Mouse (Mus musculus) spleen, adult 2 months (tissue): Measurements from ENCODE around the gene Abhd4. TPM values are rescaled to one million over a fixed set of nuclear protein-coding genes. Genes with fewer than 3 reads are reported as not detected.

Source experiments
- DNase-seq, 2 experiments: peaks; one replicate each; pipeline versions ENCODE4 v3.0.0 to v3.0.0-alpha.2; 2012 to 2021; ENCODE audit warnings: low spot score in 2 of 2, low read depth in 1 of 2
- H3K27ac ChIP-seq: fragments of 200-500 bp; 2 replicates; pipeline ENCODE4 v1.5.1; 2012; ENCODE audit warnings: low read length, inconsistent platforms; ENCODE audit not compliant: insufficient read depth
- H3K27me3 ChIP-seq: fragments of 200-500 bp; 2 replicates; pipeline ENCODE4 v1.6.1; 2012; ENCODE audit warnings: mild to moderate bottlenecking, moderate library complexity, low read length, inconsistent platforms; ENCODE audit not compliant: control insufficient read depth, insufficient read depth
- H3K36me3 ChIP-seq: fragments of 200-500 bp; 2 replicates; pipeline ENCODE4 v1.6.1; 2012; ENCODE audit warnings: mild to moderate bottlenecking, low read length, inconsistent platforms; ENCODE audit not compliant: control insufficient read depth, insufficient read depth
- H3K4me1 ChIP-seq: fragments of 200-500 bp; 2 replicates; pipeline ENCODE4 v1.6.1; 2011; ENCODE audit warnings: inconsistent platforms; ENCODE audit not compliant: control insufficient read depth, insufficient read depth, insufficient read length
- H3K4me3 ChIP-seq: fragments of 200-500 bp; 2 replicates; pipeline ENCODE4 v1.5.1; 2011; ENCODE audit warnings: mild to moderate bottlenecking, inconsistent platforms; ENCODE audit not compliant: insufficient read depth, insufficient read length; ENCODE audit errors: extremely low read depth
- CTCF ChIP-seq: fragments of 200-500 bp; IDR thresholded peaks from 2 replicates; pipeline ENCODE4 v1.5.1; 2011; ENCODE audit warnings: mild to moderate bottlenecking, inconsistent platforms; ENCODE audit not compliant: insufficient read depth, insufficient read length, insufficient replicate concordance; ENCODE audit errors: extremely low read depth
- POLR2A ChIP-seq: fragments of 200-500 bp; IDR thresholded peaks from 2 replicates; pipeline ENCODE4 v1.6.1; 2011; ENCODE audit warnings: low read depth, low read length, inconsistent platforms
- WGBS: fragments of 180-500 bp; shearing (Covaris S2); methylation state at CpG from one replicate; pipeline ENCODE4 v1.1.7; 2018; 5-methylcytosine and 5-hydroxymethylcytosine counted together
- polyA plus RNA-seq: library from polyadenylated mRNA; depleted of rRNA; stranded (reverse); fragments of >200 nt; gene quantifications from 2 replicates; pipeline ENCODE4 v1.2.3, GENCODE M21; 2012

Abhd4 gene
- polyA plus RNA-seq, 1 experiment, result 23.4 TPM

GRCm38 (mm10) chr14:54235825-54236540 lies 18.0 kb upstream of the Abhd4 start:
- no peak for TF ChIP-seq POLR2A
- TF ChIP-seq CTCF, result no peak
- Histone ChIP-seq H3K36me3 (peaks cover 1% of the 10 kb centered on the region; the same call in 1 of the 2 replicates), H3K4me3 (no peak overlapping the region), H3K27ac (no peak overlapping the region), H3K4me1 (peaks cover 26% of the 10 kb centered on the region; the same call in 1 of the 2 replicates), H3K27me3 (no peaks in the 10 kb centered on the region)
- no peak for DNase-seq
- 85% methylated on average over 5 of the region's 5 CpGs for WGBS

- no peak for DNase-seq
- H3K27ac ChIP-seq, result no peak overlapping the region
- H3K4me1 ChIP-seq, result peaks cover 20% of the 10 kb centered on the region; the same call in 1 of the 2 replicates
- no peaks in the 10 kb centered on the region for H3K27me3 ChIP-seq
- 87% methylated on average over 5 of the region's 5 CpGs for WGBS
- no peak overlapping the region for H3K4me3 ChIP-seq
- TF ChIP-seq CTCF, result no peak
- no peak for TF ChIP-seq POLR2A
- peaks cover 8% of the 10 kb centered on the region for H3K36me3 ChIP-seq
These were observed 17.1 kb upstream of the Abhd4 start for GRCm38 (mm10) chr14:54236881-54237280.

- Histone ChIP-seq H3K27ac (no peak overlapping the region; the same call in 1 of the 2 replicates), H3K27me3 (no peaks in the 10 kb centered on the region), H3K4me3 (no peak overlapping the region), H3K4me1 (peaks cover 11% of the 10 kb centered on the region; the same call in 1 of the 2 replicates), H3K36me3 (peaks cover 15% of the 10 kb centered on the region)
- DNase-seq, result peak in 1 of 2 experiments; percentile 88
- 22% methylated on average over 7 of the region's 7 CpGs for WGBS
- TF ChIP-seq CTCF, result peak; percentile 61; the same call in 1 of the 2 replicates
- TF ChIP-seq POLR2A, result no peak
These were observed 14.8 kb upstream of the Abhd4 start for GRCm38 (mm10) chr14:54239002-54239736.

- Histone ChIP-seq H3K4me3 (no peak overlapping the region), H3K27ac (no peak overlapping the region), H3K36me3 (peaks cover 15% of the 10 kb centered on the region), H3K27me3 (no peaks in the 10 kb centered on the region), H3K4me1 (peaks cover 3% of the 10 kb centered on the region; the same call in 1 of the 2 replicates)
- DNase-seq, result no peak
- 89% methylated on average over 5 of the region's 5 CpGs for WGBS
- TF ChIP-seq POLR2A (no peak), CTCF (no peak)
These were observed 13.4 kb upstream of the Abhd4 start for GRCm38 (mm10) chr14:54240542-54240941.

- DNase-seq, result no peak
- H3K27me3 ChIP-seq, result no peaks in the 10 kb centered on the region
- 88% methylated on average over 3 of the region's 3 CpGs for WGBS
- H3K4me3 ChIP-seq, result no peak overlapping the region
- no peak for TF ChIP-seq POLR2A
- TF ChIP-seq CTCF, result no peak
- peaks cover 22% of the 10 kb centered on the region for H3K36me3 ChIP-seq
- no peaks in the 10 kb centered on the region for H3K4me1 ChIP-seq
- H3K27ac ChIP-seq, result no peak overlapping the region
These were observed 9.8 kb upstream of the Abhd4 start for GRCm38 (mm10) chr14:54244183-54244582.

- Histone ChIP-seq H3K27me3 (no peaks in the 10 kb centered on the region), H3K36me3 (peaks cover 22% of the 10 kb centered on the region), H3K4me3 (no peak overlapping the region), H3K27ac (no peak overlapping the region), H3K4me1 (no peaks in the 10 kb centered on the region)
- no peak for DNase-seq
- 80% methylated on average over 3 of the region's 3 CpGs for WGBS
- no peak for TF ChIP-seq CTCF
- no peak for TF ChIP-seq POLR2A
These were observed 7.8 kb upstream of the Abhd4 start for GRCm38 (mm10) chr14:54246232-54246631.
